Mouse (Mus musculus): ENCODE measurements around the gene Ube2o. TPM values are rescaled to one million over a fixed set of nuclear protein-coding genes. Genes with fewer than 3 reads are reported as not detected.

Ube2o gene
- polyA plus RNA-seq, 1 experiment, result 29.8 TPM

GRCm38 (mm10) chr11:116511301-116511868 is 69.9 kb downstream of the Ube2o start:
- H3K4me1 ChIP-seq (ENCODE audit: control insufficient read depth, insufficient read depth, low read length), result no peaks in the 10 kb centered on the region
- no peak overlapping the region for H3K4me3 ChIP-seq (ENCODE audit: insufficient read depth, low read length)
- TF ChIP-seq CTCF (IDR thresholded peaks at IDR 0.05; ENCODE audit: borderline replicate concordance, insufficient read depth, low read length) (no peak), POLR2A (IDR thresholded peaks at IDR 0.05; ENCODE audit: low read depth, low read length) (no peak)
- no peak overlapping the region for H3K27ac ChIP-seq (ENCODE audit: insufficient read depth, low read length)

DNA sequence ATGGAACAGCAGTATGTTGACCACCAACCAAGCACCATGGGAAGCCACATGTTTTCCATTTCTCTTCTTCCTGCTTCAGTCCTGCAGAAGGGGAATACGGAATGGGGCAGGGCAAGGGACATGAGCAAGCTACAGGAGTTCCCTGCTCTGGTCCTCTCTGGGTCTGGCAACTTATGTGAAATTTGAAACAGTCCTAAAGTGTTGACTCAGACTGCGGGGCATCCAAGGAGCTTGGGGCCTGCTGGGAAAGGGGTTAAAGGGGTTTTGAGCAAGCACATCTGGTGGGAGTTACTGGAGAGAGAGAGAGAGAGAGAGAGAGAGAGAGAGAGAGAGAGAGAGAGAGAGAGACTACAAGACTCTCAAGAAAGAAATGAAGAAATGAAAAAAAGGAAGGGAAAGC is 72.6 kb downstream of the Ube2o start:
- H3K4me1 ChIP-seq (ENCODE audit: control insufficient read depth, insufficient read depth, low read length), result no peaks in the 10 kb centered on the region
- TF ChIP-seq POLR2A (IDR thresholded peaks at IDR 0.05; ENCODE audit: low read depth, low read length) (no peak), CTCF (IDR thresholded peaks at IDR 0.05; ENCODE audit: borderline replicate concordance, insufficient read depth, low read length) (no peak)
- H3K27ac ChIP-seq (ENCODE audit: insufficient read depth, low read length), result no peak overlapping the region
- H3K4me3 ChIP-seq (ENCODE audit: insufficient read depth, low read length), result no peak overlapping the region

DNA sequence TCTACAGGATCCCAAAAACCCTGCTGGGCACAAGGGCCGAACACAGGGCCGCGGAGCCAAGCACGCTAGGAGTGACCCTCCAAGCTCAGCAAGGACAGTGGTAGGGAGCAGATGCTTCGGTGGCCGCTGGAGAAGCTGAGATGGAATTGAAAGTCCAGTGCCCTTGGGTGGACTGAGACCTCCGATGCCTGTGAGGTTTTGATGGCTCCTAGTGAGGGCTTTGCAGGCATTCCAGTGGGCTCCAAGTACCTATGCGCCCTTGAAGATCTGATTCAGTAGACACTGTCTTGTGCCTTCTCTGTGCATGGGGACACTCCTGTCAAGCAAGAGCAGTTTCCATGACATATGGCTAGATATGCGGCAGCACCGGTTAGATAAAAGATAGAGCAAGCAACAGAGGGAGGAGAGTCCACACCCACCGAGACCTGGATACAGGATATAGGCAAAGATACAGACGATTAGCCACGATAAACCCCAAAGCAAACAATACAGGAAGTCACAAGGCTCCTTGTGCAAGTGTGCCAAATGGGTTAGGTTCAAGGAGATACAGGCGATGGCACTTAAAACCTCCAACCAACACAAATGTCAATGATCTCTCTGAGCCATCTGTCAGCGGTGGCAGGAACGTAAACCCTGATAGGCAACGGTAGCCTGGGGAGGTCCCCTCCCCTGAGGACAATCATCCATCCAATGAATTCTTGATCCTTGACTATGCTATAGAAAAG is 74.9 kb downstream of the Ube2o start:
- Histone ChIP-seq H3K4me1 (ENCODE audit: control insufficient read depth, insufficient read depth, low read length) (no peaks in the 10 kb centered on the region), H3K4me3 (ENCODE audit: insufficient read depth, low read length) (no peak overlapping the region), H3K27ac (ENCODE audit: insufficient read depth, low read length) (no peak overlapping the region)
- TF ChIP-seq CTCF (IDR thresholded peaks at IDR 0.05; ENCODE audit: borderline replicate concordance, insufficient read depth, low read length), result no peak
- TF ChIP-seq POLR2A (IDR thresholded peaks at IDR 0.05; ENCODE audit: low read depth, low read length), result no peak

DNA sequence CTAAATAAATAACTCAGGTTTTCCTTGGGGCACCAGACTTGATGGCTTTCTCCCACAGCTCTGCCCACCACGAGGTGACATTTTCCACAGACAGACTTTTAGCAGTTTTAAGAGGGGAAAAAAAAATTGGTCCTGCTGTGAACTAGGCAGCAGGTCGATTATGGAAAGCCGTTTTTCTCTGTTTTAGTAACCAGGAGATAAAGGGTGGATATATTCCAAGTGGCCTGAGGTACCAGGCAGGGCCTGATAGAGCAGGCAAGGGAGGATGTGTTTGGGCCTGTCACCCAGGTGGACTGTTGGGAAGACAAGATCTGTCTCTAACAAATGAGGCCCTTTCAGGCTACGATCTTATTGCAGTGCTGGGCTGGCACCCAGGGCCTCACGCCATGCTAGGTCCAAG is 75.7 kb downstream of the Ube2o start:
- TF ChIP-seq POLR2A (IDR thresholded peaks at IDR 0.05; ENCODE audit: low read depth, low read length), result no peak
- no peak for TF ChIP-seq CTCF (IDR thresholded peaks at IDR 0.05; ENCODE audit: borderline replicate concordance, insufficient read depth, low read length)
- Histone ChIP-seq H3K4me1 (ENCODE audit: control insufficient read depth, insufficient read depth, low read length) (no peaks in the 10 kb centered on the region), H3K27ac (ENCODE audit: insufficient read depth, low read length) (no peak overlapping the region), H3K4me3 (ENCODE audit: insufficient read depth, low read length) (no peak overlapping the region)

- Histone ChIP-seq H3K4me1 (ENCODE audit: control insufficient read depth, insufficient read depth, low read length) (no peaks in the 10 kb centered on the region), H3K4me3 (ENCODE audit: insufficient read depth, low read length) (no peak overlapping the region), H3K27ac (ENCODE audit: insufficient read depth, low read length) (no peak overlapping the region)
- no peak for TF ChIP-seq CTCF (IDR thresholded peaks at IDR 0.05; ENCODE audit: borderline replicate concordance, insufficient read depth, low read length)
- no peak for TF ChIP-seq POLR2A (IDR thresholded peaks at IDR 0.05; ENCODE audit: low read depth, low read length)
These were observed 76.7 kb downstream of the Ube2o start for GRCm38 (mm10) chr11:116504516-116504915.

GRCm38 (mm10) chr11:116501005-116501746 is 80.1 kb downstream of the Ube2o start:
- H3K27ac ChIP-seq (ENCODE audit: insufficient read depth, low read length), result no peak overlapping the region
- H3K4me3 ChIP-seq (ENCODE audit: insufficient read depth, low read length), result no peak overlapping the region
- H3K4me1 ChIP-seq (ENCODE audit: control insufficient read depth, insufficient read depth, low read length), result no peaks in the 10 kb centered on the region
- no peak for TF ChIP-seq POLR2A (IDR thresholded peaks at IDR 0.05; ENCODE audit: low read depth, low read length)
- no peak for TF ChIP-seq CTCF (IDR thresholded peaks at IDR 0.05; ENCODE audit: borderline replicate concordance, insufficient read depth, low read length)

- TF ChIP-seq CTCF (IDR thresholded peaks at IDR 0.05; ENCODE audit: borderline replicate concordance, insufficient read depth, low read length), result no peak
- no peak for TF ChIP-seq POLR2A (IDR thresholded peaks at IDR 0.05; ENCODE audit: low read depth, low read length)
- Histone ChIP-seq H3K27ac (ENCODE audit: insufficient read depth, low read length) (no peak overlapping the region), H3K4me3 (ENCODE audit: insufficient read depth, low read length) (no peak overlapping the region), H3K4me1 (ENCODE audit: control insufficient read depth, insufficient read depth, low read length) (no peaks in the 10 kb centered on the region)
These were observed 82.2 kb downstream of the Ube2o start for GRCm38 (mm10) chr11:116499018-116499417.

DNA sequence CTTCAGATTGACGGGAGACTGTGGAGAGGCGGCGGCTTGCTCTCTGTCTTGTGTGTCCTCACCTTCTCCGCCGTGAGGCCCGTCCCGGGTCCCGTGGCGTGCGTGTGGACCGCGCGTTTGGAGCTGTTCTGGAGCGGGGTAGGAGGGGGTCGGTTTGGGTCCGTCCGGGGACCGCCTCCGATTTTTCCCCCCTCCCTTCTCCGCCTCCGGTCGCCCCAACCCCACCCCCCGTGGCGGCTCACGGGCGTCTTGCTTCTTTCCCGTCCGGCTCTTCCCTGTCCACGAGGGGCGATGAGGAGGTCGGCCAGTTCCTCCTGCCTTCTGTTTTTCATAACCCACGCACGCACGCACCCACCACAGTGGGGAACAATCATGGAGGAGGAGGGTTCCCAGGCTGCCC is 82.7 kb downstream of the Ube2o start:
- no peak overlapping the region for H3K27ac ChIP-seq (ENCODE audit: insufficient read depth, low read length)

GRCm38 (mm10) chr11:116497313-116497712 is 83.9 kb downstream of the Ube2o start:
- no peaks in the 10 kb centered on the region for H3K4me1 ChIP-seq (ENCODE audit: control insufficient read depth, insufficient read depth, low read length)

More for the DNA sequence above, 82.7 kb downstream of the Ube2o start:
- no peaks in the 10 kb centered on the region for H3K4me1 ChIP-seq (ENCODE audit: control insufficient read depth, insufficient read depth, low read length)
- TF ChIP-seq CTCF (IDR thresholded peaks at IDR 0.05; ENCODE audit: borderline replicate concordance, insufficient read depth, low read length) (no peak), POLR2A (IDR thresholded peaks at IDR 0.05; ENCODE audit: low read depth, low read length) (no peak)
- no peak overlapping the region for H3K4me3 ChIP-seq (ENCODE audit: insufficient read depth, low read length)

More at GRCm38 (mm10) chr11:116497313-116497712, 83.9 kb downstream of the Ube2o start:
- no peak overlapping the region for H3K4me3 ChIP-seq (ENCODE audit: insufficient read depth, low read length)
- TF ChIP-seq POLR2A (IDR thresholded peaks at IDR 0.05; ENCODE audit: low read depth, low read length) (no peak), CTCF (IDR thresholded peaks at IDR 0.05; ENCODE audit: borderline replicate concordance, insufficient read depth, low read length) (no peak)
- no peak overlapping the region for H3K27ac ChIP-seq (ENCODE audit: insufficient read depth, low read length)

All from embryonic fibroblast, embryonic 13.5 days (primary cell).